Mouse (Mus musculus) ovary, postnatal 36 days (tissue): Measurements from ENCODE around the gene Bhmt.

ENCODE experiments used
- DNase-seq: peaks from one replicate; pipeline ENCODE4 v3.0.0; 2022; ENCODE audit warnings: low spot score, mixed read lengths

Gene Bhmt

GRCm38 (mm10) chr13:93637282-93638245 lies at the start of gene Bhmt:
Gene Bhmt (minus strand): TSS chr13:93637961.
- DNase-seq: no peak

- DNase-seq: no peak
These were observed 49.6 kb upstream of the Bhmt start for GRCm38 (mm10) chr13:93687321-93687720.

GRCm38 (mm10) chr13:93685226-93685625 lies 47.5 kb upstream of the Bhmt start:
- DNase-seq: no peak

- no peak for DNase-seq
These were observed 45.6 kb upstream of the Bhmt start for GRCm38 (mm10) chr13:93683336-93683735.

GRCm38 (mm10) chr13:93676864-93677263 lies 39.1 kb upstream of the Bhmt start:
- peak; percentile 32 for DNase-seq

- DNase-seq: no peak
These were observed 36.4 kb upstream of the Bhmt start, which contains the start of the genes Bhmt2 and Dmgdh for GRCm38 (mm10) chr13:93674131-93674561. Gene Bhmt2 (minus strand): TSS chr13:93674302. Gene Dmgdh (plus strand): TSS chr13:93674433.

GRCm38 (mm10) chr13:93673296-93673695 lies 35.5 kb upstream of the Bhmt start:
- DNase-seq: no peak

- DNase-seq: no peak
These were observed 34.6 kb upstream of the Bhmt start for GRCm38 (mm10) chr13:93672371-93672770.

- DNase-seq: no peak
These were observed 29.8 kb upstream of the Bhmt start for GRCm38 (mm10) chr13:93667586-93667985.

- no peak for DNase-seq
These were observed 20.2 kb upstream of the Bhmt start for GRCm38 (mm10) chr13:93657941-93658340.

- DNase-seq: no peak
These were observed 15.6 kb upstream of the Bhmt start for GRCm38 (mm10) chr13:93653382-93653781.

- DNase-seq: no peak
These were observed 10.8 kb upstream of the Bhmt start for GRCm38 (mm10) chr13:93648387-93649130.

- DNase-seq: no peak
These were observed 1.9 kb upstream of the Bhmt start for GRCm38 (mm10) chr13:93639636-93640035.

GRCm38 (mm10) chr13:93636561-93636960 lies 1.2 kb downstream of the Bhmt start:
- DNase-seq: no peak

GRCm38 (mm10) chr13:93632927-93633326 lies 4.8 kb downstream of the Bhmt start:
- no peak for DNase-seq

- DNase-seq: no peak
These were observed 6.6 kb downstream of the Bhmt start for GRCm38 (mm10) chr13:93630941-93631705.

- no peak for DNase-seq
These were observed 8.9 kb downstream of the Bhmt start for GRCm38 (mm10) chr13:93628861-93629260.

GRCm38 (mm10) chr13:93614361-93614948 lies 23.3 kb downstream of the Bhmt start:
- peak; percentile 50 for DNase-seq

GRCm38 (mm10) chr13:93613771-93614170 lies 24.0 kb downstream of the Bhmt start:
- DNase-seq: no peak

GRCm38 (mm10) chr13:93612660-93613607 lies 24.8 kb downstream of the Bhmt start:
- DNase-seq: peak; percentile 72
